Mouse (Mus musculus) ES-E14 (cell line): ENCODE measurements around the gene C87499.

Experiments
- HCFC1 ChIP-seq: IDR thresholded peaks from 2 replicates; pipeline ENCODE4 v1.6.1; 2012; ENCODE audit warnings: low read length, inconsistent platforms, borderline replicate concordance; ENCODE audit not compliant: insufficient read depth
- MAFK ChIP-seq: IDR thresholded peaks from 2 replicates; pipeline ENCODE4 v1.6.1; 2014; ENCODE audit warnings: mild to moderate bottlenecking, low read depth, low read length, inconsistent platforms; ENCODE audit not compliant: insufficient read depth

- no peak for TF ChIP-seq HCFC1
- TF ChIP-seq MAFK: no peak
These were observed 8.3 kb upstream of the C87499 start for GRCm38 (mm10) chr4:88642526-88642925.
